ENCODE assay signal across 20 mouse cellular contexts in genomic region chr11:59085200-59085599, GRCm38 (mm10). TPM values are rescaled to one million over a fixed set of nuclear protein-coding genes. Genes with fewer than 3 reads are reported as not detected.
DNase-seq lines count a peak whose midpoint lies in the region; ATAC-seq and TF ChIP-seq lines count a peak whose summit lies in the region.
"Had no signal": no experiment of that assay in that cellular context is flagged by ENCODE, and none has a peak within 500 bp of the region (broad histone marks: within the 10 kb centered on the region; RNA-seq: fewer than 3 reads in every experiment).

No protein-coding gene starts in this region.

- no peak for TF ChIP-seq CTCF in gastrocnemius, adult 2 months (IDR thresholded peaks at IDR 0.05)

- no peak overlapping the region for H3K4me2 ChIP-seq in forebrain, embryonic 11.5 days (ENCODE audit: low read depth, low read length, severe bottlenecking)

- peak; percentile 57 for DNase-seq in gastrocnemius, adult 2 months
- no peak for DNase-seq in gastrocnemius, postnatal 10 days
- DNase-seq in heart, adult 11 months: peak; percentile 81
- no peak for DNase-seq in heart, postnatal 10 days
- peak; percentile 64 for DNase-seq in skeletal muscle tissue, adult 2 months (ENCODE audit: low read depth, low spot score)
- DNase-seq in forebrain, embryonic 11.5 days (ENCODE audit: low spot score): no peak
- DNase-seq: adrenal gland, adult 2 months; adrenal gland, adult 8-10 months; adrenal gland, postnatal 10 days; adrenal gland, postnatal 14 days; adrenal gland, postnatal 25 days; adrenal gland, postnatal 36 days; B cell, adult 2 months; cerebellum, adult 11 months; cerebellum, adult 11-12 months; cerebellum, adult 18-20 months had no signal

- H3K36me3 ChIP-seq in forebrain, embryonic 11.5 days (ENCODE audit: control insufficient read depth, insufficient read depth, low read length): no peaks in the 10 kb centered on the region
- H3K36me3 ChIP-seq: G1E had no signal

- no peaks in the 10 kb centered on the region for H3K4me1 ChIP-seq in forebrain, embryonic 11.5 days (replicated peaks; ENCODE audit: control insufficient read depth, insufficient read depth, low read length)

- peak overlapping the region; percentile 4; the same call in 1 of the 2 replicates for H3K27ac ChIP-seq in gastrocnemius, adult 2 months
- H3K27ac ChIP-seq in forebrain, embryonic 11.5 days (ENCODE audit: low read depth, low read length): no peak overlapping the region

- 87% methylated on average over 5 of the region's 6 CpGs for WGBS in forebrain, embryonic 11.5 days

- no peak for ATAC-seq in forebrain, embryonic 11.5 days (replicated peaks; ENCODE audit: low FRiP score)
- ATAC-seq: activated CD4-positive, CD25-positive, alpha-beta regulatory T cell, adult 4 months; CD4-positive, CD25-positive, alpha-beta regulatory T cell, adult 4 months; Patski had no signal

- no peak overlapping the region for H3K9ac ChIP-seq in forebrain, embryonic 11.5 days (ENCODE audit: low read length)

- H3K4me3 ChIP-seq in gastrocnemius, adult 2 months: no peak overlapping the region
- H3K4me3 ChIP-seq in forebrain, embryonic 11.5 days (ENCODE audit: low read depth, low read length): no peak overlapping the region

- H3K27me3 ChIP-seq in forebrain, embryonic 11.5 days (ENCODE audit: control insufficient read depth, insufficient read depth, low read length): no peaks in the 10 kb centered on the region

- intact Hi-C loops in gastrocnemius, adult 2 months (cut with DNase I): no loop called here
- intact Hi-C loops in heart, postnatal 10 days (cut with DNase I): no loop called here

- H3K9me3 ChIP-seq in forebrain, embryonic 11.5 days (ENCODE audit: control insufficient read depth, low read length): no peaks in the 10 kb centered on the region
- H3K9me3 ChIP-seq: G1E had no signal

RNA-seq across cellular contexts. Expression of gene Obscn, which starts 51.0 kb away (rescaled TPM):
- total RNA-seq in gastrocnemius, adult 2 months (2021): 1,000 to 10,000 TPM; 1,792 to 1,942 TPM
- total RNA-seq in gastrocnemius, postnatal 10 days (2021): 100 to 1,000 TPM; 664 to 666 TPM
- 100 to 1,000 TPM; 427 to 465 TPM for total RNA-seq in heart, postnatal 10 days (2021)
- 0.04 and 0.07 TPM in 2 replicates for polyA plus RNA-seq in forebrain, embryonic 11.5 days (2014; fragmentation: Nextera tagmentation; extraction: Ambion mirVana)
- polyA plus RNA-seq: activated CD4-positive, CD25-positive, alpha-beta regulatory T cell, adult 4 months; CD4-positive, CD25-positive, alpha-beta regulatory T cell, adult 4 months had no signal

Comparison
In these comparisons a context has a peak if more than half of its experiments do, and no peak if none do; other contexts are left out.
1. DNase-seq: peak in gastrocnemius, adult 2 months (single experiment), heart, adult 11 months (single experiment) and skeletal muscle tissue, adult 2 months (single experiment); none in gastrocnemius, postnatal 10 days (single experiment), heart, postnatal 10 days (0 of 2) and forebrain, embryonic 11.5 days (single experiment).